Mouse (Mus musculus): ENCODE results near the gene Vmn2r46. TPM values are rescaled to one million over a fixed set of nuclear protein-coding genes. Genes with fewer than 3 reads are reported as not detected.
"Not testable (repeated sequence)": the region's sequence is repeated elsewhere in the genome, so short reads cannot be mapped to it uniquely, and the experiment has no call there.

Gene Vmn2r46
- polyA plus RNA-seq (2012; ENCODE audit: insufficient read depth, insufficient read length, low replicate concordance, missing spikeins) = not detected in 2 replicates

- no CpG with 5 or more reads among the region's 1 CpGs for WGBS
- H3K4me1 ChIP-seq (ENCODE audit: control insufficient read depth, insufficient read depth, low read length); H3K27ac ChIP-seq (ENCODE audit: insufficient read depth, low read depth, low read length); H3K4me3 ChIP-seq (ENCODE audit: insufficient read depth, low read depth, low read length): not testable (repeated sequence)
Observed at GRCm38 (mm10) chr7:9770471-9770870, at the start of gene Vmn2r46. Vmn2r46 (minus strand) TSS chr7:9770571.

Other genes with a start within 250 kb of the Vmn2r46 start
- not detected in 2 replicates for gene Vmn2r47, start 70.8 kb upstream of the Vmn2r46 start, polyA plus RNA-seq (2012; ENCODE audit: insufficient read depth, insufficient read length, low replicate concordance, missing spikeins)
- gene Vmn2r48, start 183.0 kb upstream of the Vmn2r46 start, polyA plus RNA-seq (2012; ENCODE audit: insufficient read depth, insufficient read length, low replicate concordance, missing spikeins) = not detected in 2 replicates
- gene Vmn2r49, start 221.7 kb upstream of the Vmn2r46 start, polyA plus RNA-seq (2012; ENCODE audit: insufficient read depth, insufficient read length, low replicate concordance, missing spikeins) = not detected in 2 replicates